Mouse (Mus musculus): ENCODE measurements around the gene Pate3. TPM values are rescaled to one million over a fixed set of nuclear protein-coding genes. Genes with fewer than 3 reads are reported as not detected.
"Not testable (repeated sequence)": the region's sequence is repeated elsewhere in the genome, so short reads cannot be mapped to it uniquely, and the experiment has no call there.

Pate3 gene
- not detected in 2 replicates for polyA plus RNA-seq (2015; fragmentation: Nextera tagmentation; extraction: Ambion mirVana)

- Histone ChIP-seq H3K27me3 (replicated peaks) (no peaks in the 10 kb centered on the region), H3K4me1 (no peaks in the 10 kb centered on the region), H3K4me3 (replicated peaks) (no peak within 1 kb of the TSS), H3K9me3 (replicated peaks) (no peaks in the 10 kb centered on the region), H3K9ac (replicated peaks) (no peak within 1 kb of the TSS), H3K27ac (replicated peaks) (no peak within 1 kb of the TSS), H3K36me3 (no peaks in the 10 kb centered on the region), H3K4me2 (no peak within 1 kb of the TSS)
- no peak for ATAC-seq (ENCODE audit: low FRiP score)
- 83% methylated on average over 1 of the region's 1 CpGs for WGBS
Observed at GRCm38 (mm10) chr9:35648102-35648501, at the start of gene Pate3. Pate3 (minus strand) TSS chr9:35648202.

GRCm38 (mm10) chr9:35691924-35692323 is 43.9 kb upstream of the Pate3 start:
- Histone ChIP-seq H3K27me3 (replicated peaks) (no peaks in the 10 kb centered on the region), H3K4me1 (no peaks in the 10 kb centered on the region), H3K4me2 (no peak overlapping the region), H3K9me3 (replicated peaks) (0 out of 2 replicates have a peak, but pooled peaks cover 3% of the 10 kb centered on the region), H3K36me3 (no peaks in the 10 kb centered on the region), H3K9ac (replicated peaks) (no peak overlapping the region), H3K27ac (replicated peaks) (no peak overlapping the region), H3K4me3 (replicated peaks) (no peak overlapping the region)
- no peak for ATAC-seq (ENCODE audit: low FRiP score)

- Histone ChIP-seq H3K4me3 (replicated peaks) (no peak within 1 kb of the TSS), H3K27ac (replicated peaks) (no peak within 1 kb of the TSS), H3K27me3 (replicated peaks) (no peaks in the 10 kb centered on the region), H3K36me3 (no peaks in the 10 kb centered on the region), H3K4me1 (no peaks in the 10 kb centered on the region), H3K9me3 (replicated peaks) (no peaks in the 10 kb centered on the region), H3K9ac (replicated peaks) (no peak within 1 kb of the TSS), H3K4me2 (no peak within 1 kb of the TSS)
- WGBS, result 56% methylated on average over 1 of the region's 1 CpGs
- no peak for ATAC-seq (ENCODE audit: low FRiP score)
Observed at GRCm38 (mm10) chr9:35687013-35687412, 39.0 kb upstream of the Pate3 start, which contains the start of gene Pate1. Pate1 (minus strand) TSS chr9:35687390.

- 89% methylated on average over 2 of the region's 2 CpGs for WGBS
- no peak overlapping the region for H3K4me2 ChIP-seq
- no peaks in the 10 kb centered on the region for H3K9me3 ChIP-seq (replicated peaks)
- H3K27me3 ChIP-seq (replicated peaks), result no peaks in the 10 kb centered on the region
- H3K36me3 ChIP-seq, result no peaks in the 10 kb centered on the region
- H3K4me3 ChIP-seq (replicated peaks), result no peak overlapping the region
- no peak overlapping the region for H3K9ac ChIP-seq (replicated peaks)
- no peak for ATAC-seq (ENCODE audit: low FRiP score)
- H3K4me1 ChIP-seq, result no peaks in the 10 kb centered on the region
- H3K27ac ChIP-seq (replicated peaks), result no peak overlapping the region
Observed at GRCm38 (mm10) chr9:35673557-35673956, 25.6 kb upstream of the Pate3 start.

- H3K4me2 ChIP-seq, result no peak overlapping the region
- H3K27ac ChIP-seq (replicated peaks), result no peak overlapping the region
- no peaks in the 10 kb centered on the region for H3K4me1 ChIP-seq
- no peaks in the 10 kb centered on the region for H3K36me3 ChIP-seq
- ATAC-seq (ENCODE audit: low FRiP score), result no peak
- no peak overlapping the region for H3K4me3 ChIP-seq (replicated peaks)
- no peaks in the 10 kb centered on the region for H3K9me3 ChIP-seq (replicated peaks)
- H3K27me3 ChIP-seq (replicated peaks), result no peaks in the 10 kb centered on the region
- WGBS, result 88% methylated on average over 1 of the region's 1 CpGs
- H3K9ac ChIP-seq (replicated peaks), result no peak overlapping the region
Observed at GRCm38 (mm10) chr9:35632981-35633380, 15.0 kb downstream of the Pate3 start.

- not testable (repeated sequence) for H3K27ac ChIP-seq (replicated peaks); H3K4me2 ChIP-seq; H3K4me3 ChIP-seq (replicated peaks); H3K36me3 ChIP-seq; H3K27me3 ChIP-seq (replicated peaks); H3K4me1 ChIP-seq; H3K9ac ChIP-seq (replicated peaks); ATAC-seq (ENCODE audit: low FRiP score); H3K9me3 ChIP-seq (replicated peaks)
- 73% methylated on average over 2 of the region's 2 CpGs for WGBS
Observed at GRCm38 (mm10) chr9:35616784-35617183, 31.2 kb downstream of the Pate3 start.

GRCm38 (mm10) chr9:35614005-35614404 is 34.0 kb downstream of the Pate3 start:
- H3K27ac ChIP-seq (replicated peaks), result no peak overlapping the region
- ATAC-seq (ENCODE audit: low FRiP score), result no peak
- H3K9me3 ChIP-seq (replicated peaks), result no peaks in the 10 kb centered on the region
- H3K9ac ChIP-seq (replicated peaks), result no peak overlapping the region
- H3K4me1 ChIP-seq, result no peaks in the 10 kb centered on the region
- no peaks in the 10 kb centered on the region for H3K36me3 ChIP-seq
- H3K27me3 ChIP-seq (replicated peaks), result no peaks in the 10 kb centered on the region
- 27% methylated on average over 2 of the region's 2 CpGs for WGBS
- H3K4me3 ChIP-seq (replicated peaks), result no peak overlapping the region
- H3K4me2 ChIP-seq, result no peak overlapping the region

GRCm38 (mm10) chr9:35611841-35612240 is 36.2 kb downstream of the Pate3 start, which contains the start of gene Pate4:
Pate4 (minus strand) TSS chr9:35611941.
- Histone ChIP-seq H3K9ac (replicated peaks) (no peak within 1 kb of the TSS), H3K27me3 (replicated peaks) (no peaks in the 10 kb centered on the region), H3K4me1 (no peaks in the 10 kb centered on the region), H3K36me3 (no peaks in the 10 kb centered on the region), H3K4me3 (replicated peaks) (no peak within 1 kb of the TSS), H3K9me3 (replicated peaks) (no peaks in the 10 kb centered on the region), H3K4me2 (no peak within 1 kb of the TSS), H3K27ac (replicated peaks) (no peak within 1 kb of the TSS)
- 96% methylated on average over 1 of the region's 1 CpGs for WGBS
- ATAC-seq (ENCODE audit: low FRiP score), result no peak

GRCm38 (mm10) chr9:35607647-35608405 is 40.2 kb downstream of the Pate3 start:
- ATAC-seq (ENCODE audit: low FRiP score), result no peak
- H3K4me1 ChIP-seq, result no peaks in the 10 kb centered on the region
- H3K9ac ChIP-seq (replicated peaks), result no peak overlapping the region
- H3K27me3 ChIP-seq (replicated peaks), result no peaks in the 10 kb centered on the region
- H3K4me3 ChIP-seq (replicated peaks), result no peak overlapping the region
- H3K36me3 ChIP-seq, result no peaks in the 10 kb centered on the region
- H3K9me3 ChIP-seq (replicated peaks), result no peaks in the 10 kb centered on the region
- no peak overlapping the region for H3K27ac ChIP-seq (replicated peaks)
- WGBS, result 69% methylated on average over 8 of the region's 8 CpGs
- H3K4me2 ChIP-seq, result no peak overlapping the region

Other genes starting within 250 kb of the Pate3 start
- gene Cdon, start 227.1 kb downstream of the Pate3 start, polyA plus RNA-seq (2015; fragmentation: Nextera tagmentation; extraction: Ambion mirVana), result 3.3 and 3.6 TPM in 2 replicates
- gene Gm1113, start 129.9 kb downstream of the Pate3 start, polyA plus RNA-seq (2015; fragmentation: Nextera tagmentation; extraction: Ambion mirVana), result not detected in 2 replicates
- 25.6 and 30.2 TPM in 2 replicates for gene Ddx25, start 89.7 kb downstream of the Pate3 start, polyA plus RNA-seq (2015; fragmentation: Nextera tagmentation; extraction: Ambion mirVana)
- gene Pus3, start 89.6 kb downstream of the Pate3 start, polyA plus RNA-seq (2015; fragmentation: Nextera tagmentation; extraction: Ambion mirVana), result 15.5 and 16.9 TPM in 2 replicates
- 0.89 and 0.97 TPM in 2 replicates for gene Pate2, start 77.9 kb downstream of the Pate3 start, polyA plus RNA-seq (2015; fragmentation: Nextera tagmentation; extraction: Ambion mirVana)
- 15.0 and 15.7 TPM in 2 replicates for gene Hyls1, start 77.8 kb downstream of the Pate3 start, polyA plus RNA-seq (2015; fragmentation: Nextera tagmentation; extraction: Ambion mirVana)
- not detected in 2 replicates for gene Pate4, start 36.3 kb downstream of the Pate3 start, polyA plus RNA-seq (2015; fragmentation: Nextera tagmentation; extraction: Ambion mirVana)
- gene Pate1, start 39.2 kb upstream of the Pate3 start, polyA plus RNA-seq (2015; fragmentation: Nextera tagmentation; extraction: Ambion mirVana), result not detected in 2 replicates
- not detected in 2 replicates for gene Gm17677, start 92.8 kb upstream of the Pate3 start, polyA plus RNA-seq (2015; fragmentation: Nextera tagmentation; extraction: Ambion mirVana)
- gene Gm17727, start 129.9 kb upstream of the Pate3 start, polyA plus RNA-seq (2015; fragmentation: Nextera tagmentation; extraction: Ambion mirVana), result not detected in 2 replicates
- not detected in 2 replicates for gene Gm27235, start 141.9 kb upstream of the Pate3 start, polyA plus RNA-seq (2015; fragmentation: Nextera tagmentation; extraction: Ambion mirVana)
- not detected in 2 replicates for gene D730048I06Rik, start 141.9 kb upstream of the Pate3 start, polyA plus RNA-seq (2015; fragmentation: Nextera tagmentation; extraction: Ambion mirVana)
- not detected in 2 replicates for gene 9230110F15Rik, start 195.9 kb upstream of the Pate3 start, polyA plus RNA-seq (2015; fragmentation: Nextera tagmentation; extraction: Ambion mirVana)